Mouse (Mus musculus) erythroblast, adult 5-6 weeks (primary cell): ENCODE data around the gene Thyn1. TPM values are rescaled to one million over a fixed set of nuclear protein-coding genes. Genes with fewer than 3 reads are reported as not detected.

Experiments used
- ATAC-seq: replicated peaks from 2 replicates; pipeline ENCODE4 v1.8.0; 2016; ENCODE audit warnings: moderate number of reproducible peaks, mild to moderate bottlenecking, moderate TSS enrichment, inconsistent platforms; ENCODE audit not compliant: poor library complexity, low FRiP score, severe bottlenecking
- total RNA-seq, 2 experiments: library from RNA; stranded (forward) in 1 of 2; stranded (reverse) in 1 of 2; fragments of 150-400 nt in 1 of 2; fragments of 200-764, 138-1000 nt in 1 of 2; gene quantifications; 2 replicates each; pipeline versions ENCODE4 v1.2.3 to v1.2.4; 2015 to 2017; ENCODE audit warnings: low replicate concordance in 2 of 2

Gene Thyn1
- total RNA-seq, 2 experiments from 2014 or later = 10.8 to 17.5 TPM

DNA sequence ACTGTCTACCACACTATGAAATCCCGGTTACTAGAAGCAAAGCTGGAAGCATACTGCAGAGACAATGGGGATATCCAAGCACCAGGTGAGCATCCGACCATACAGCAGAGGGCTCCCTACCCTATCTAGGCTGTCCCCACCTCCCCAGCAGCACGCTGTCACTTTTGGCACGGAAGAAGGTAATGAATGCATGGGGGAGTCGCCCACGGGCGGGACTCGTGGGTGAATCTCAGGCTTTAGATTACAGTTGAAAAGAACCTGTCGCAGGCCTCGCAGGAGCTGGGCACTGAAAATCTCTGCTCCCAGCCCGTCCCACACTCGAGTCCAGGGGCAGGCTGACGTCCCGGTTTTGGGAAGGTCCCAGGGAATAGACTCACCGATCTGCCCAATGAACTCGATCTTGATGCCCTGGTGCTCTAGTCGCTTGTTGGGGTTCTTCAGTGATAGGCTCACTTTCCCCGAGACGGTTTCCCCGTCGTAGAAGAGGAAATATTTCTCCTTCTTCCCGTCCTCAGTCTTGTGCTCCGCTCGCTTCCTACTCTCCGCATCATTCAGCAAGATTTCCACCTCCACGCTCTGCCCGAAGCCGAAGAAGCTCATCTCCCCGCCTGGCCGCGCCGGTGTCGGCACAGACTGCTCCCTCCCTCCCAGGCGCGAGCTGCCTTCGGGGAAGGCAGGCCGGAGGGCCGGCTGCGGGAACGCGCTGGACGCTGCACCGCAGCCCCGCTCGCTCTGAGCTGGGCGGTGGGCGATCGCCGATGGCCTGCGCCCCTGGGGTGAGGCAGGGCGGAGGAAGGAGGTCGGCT is 29.7 kb downstream of the Thyn1 start:
- peak; percentile 22; the same call in 1 of the 2 replicates for ATAC-seq

DNA sequence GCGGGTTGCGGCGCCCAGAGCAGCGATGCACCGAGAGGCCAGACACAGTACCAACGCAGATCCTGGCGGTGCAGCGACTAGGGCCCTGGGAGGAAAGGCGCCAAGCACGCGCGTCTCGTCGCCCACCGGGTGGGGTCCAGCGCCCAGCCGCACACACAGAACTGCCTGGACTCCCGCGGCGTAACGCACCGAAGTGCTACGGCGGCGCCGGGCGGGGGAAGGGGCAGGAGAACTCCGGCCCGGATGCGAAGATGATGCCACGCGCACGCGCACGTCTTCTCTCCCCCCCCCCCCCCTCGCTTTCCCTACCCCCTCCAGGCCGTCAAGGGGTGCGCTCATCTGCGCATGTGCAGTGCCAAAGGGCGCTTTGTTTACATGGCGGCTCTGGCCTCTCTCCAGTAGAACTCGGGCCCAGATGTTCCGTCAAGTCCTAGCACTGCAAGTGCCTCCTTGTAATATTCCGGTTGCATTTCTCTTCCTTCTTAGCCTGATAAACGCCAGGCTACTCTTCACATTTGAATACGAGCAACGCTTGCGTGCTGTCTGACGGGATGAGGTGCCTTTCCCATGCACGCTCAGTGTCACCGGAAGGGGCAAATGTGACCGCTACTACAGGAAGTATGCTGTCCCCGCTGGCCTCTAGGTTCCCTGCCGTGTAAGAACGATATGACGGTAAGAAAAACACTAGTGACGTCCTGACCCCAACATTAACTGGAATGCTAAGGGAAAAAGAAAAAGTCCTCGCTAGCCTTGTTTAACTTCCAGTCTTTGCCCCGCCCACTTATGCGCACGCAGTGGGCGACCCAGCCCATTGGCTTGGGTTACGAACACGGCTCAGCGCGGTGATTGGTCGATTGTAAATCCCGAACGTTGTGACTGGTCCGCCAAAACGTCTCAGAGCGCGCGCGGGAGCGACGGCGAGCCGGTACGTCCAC is 30.6 kb downstream of the Thyn1 start, which contains the start of the genes Vps26b and Ncapd3:
TSS of gene Vps26b (minus strand) at position 238 of the 935 bp plus-strand sequence.
TSS of gene Ncapd3 (plus strand) at position 348 of the 935 bp plus-strand sequence.
- ATAC-seq = peak; percentile 96

DNA sequence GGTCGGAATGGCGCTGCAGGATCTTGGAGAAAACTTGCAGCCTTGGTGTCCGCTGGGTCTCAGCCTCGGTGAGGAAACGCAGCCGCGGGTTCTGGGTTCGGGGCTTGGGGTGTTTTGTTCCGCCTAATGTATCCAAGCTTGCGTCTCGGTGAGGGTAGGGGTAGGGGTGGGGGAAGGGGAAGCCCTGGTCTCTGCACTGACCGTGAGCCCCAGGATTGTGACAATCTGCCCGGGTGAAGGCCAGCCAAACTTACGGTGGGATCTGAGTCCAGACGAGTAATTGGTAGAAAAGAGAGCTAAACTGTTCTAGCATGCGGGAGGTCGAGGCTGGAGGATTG is 31.2 kb downstream of the Thyn1 start:
- no peak for ATAC-seq

DNA sequence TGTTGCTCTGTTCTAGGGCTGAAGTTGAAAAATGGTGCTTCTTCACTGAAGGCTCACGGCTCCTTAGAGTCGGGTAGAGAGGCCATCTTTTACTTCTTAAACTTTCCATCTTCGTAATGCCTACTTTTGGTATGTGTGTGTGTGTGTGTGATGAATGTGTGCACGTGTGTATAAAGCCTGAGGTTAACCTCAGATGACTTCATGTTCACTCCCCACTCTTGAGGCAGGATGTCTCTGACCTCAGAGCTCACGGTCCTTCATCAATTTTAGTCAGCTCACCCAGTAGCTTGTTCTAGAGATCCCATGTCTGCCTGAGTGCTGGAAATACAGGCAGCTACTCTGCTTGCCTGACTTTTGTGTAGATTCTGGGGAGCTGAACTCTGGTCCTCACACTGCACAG is 44.4 kb downstream of the Thyn1 start:
- ATAC-seq = no peak

DNA sequence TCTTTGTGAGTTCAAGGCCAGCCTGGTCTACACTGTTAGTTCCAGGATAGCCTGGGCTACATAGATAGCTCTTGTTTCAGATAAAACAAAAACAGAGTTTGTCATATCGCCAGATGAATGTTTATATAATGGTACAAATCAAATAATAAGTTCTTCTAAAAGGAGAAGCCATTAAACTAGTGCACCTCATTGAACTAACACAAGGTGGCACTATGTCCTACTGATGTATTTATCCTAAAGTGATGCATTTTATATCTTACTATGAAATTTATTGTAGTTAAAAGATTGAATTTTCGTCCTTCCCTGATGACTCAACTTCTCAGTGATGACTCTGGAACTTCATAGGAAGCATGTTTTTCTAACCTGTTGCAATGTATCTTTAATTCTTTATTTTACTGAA is 50.0 kb downstream of the Thyn1 start:
- ATAC-seq = no peak

Other genes starting within 250 kb of the Thyn1 start
- gene Glb1l2, start 193.2 kb upstream of the Thyn1 start, total RNA-seq (2015; ENCODE audit: low replicate concordance) = not detected in 2 replicates
- gene Glb1l2, start 193.2 kb upstream of the Thyn1 start, total RNA-seq (2017; ENCODE audit: low replicate concordance) = not detected in 2 replicates
- gene Glb1l3, start 138.8 kb upstream of the Thyn1 start, total RNA-seq (2015; ENCODE audit: low replicate concordance) = not detected in 2 replicates
- not detected in 2 replicates for gene Glb1l3, start 138.8 kb upstream of the Thyn1 start, total RNA-seq (2017; ENCODE audit: low replicate concordance)
- not detected in 2 replicates for gene Gm1110, start 76.6 kb upstream of the Thyn1 start, total RNA-seq (2015; ENCODE audit: low replicate concordance)
- 0.60 TPM in 1 of 2 replicates, not detected in the other for gene Gm1110, start 76.6 kb upstream of the Thyn1 start, total RNA-seq (2017; ENCODE audit: low replicate concordance)
- gene Acad8, start 144 bp upstream of the Thyn1 start, total RNA-seq (2015; ENCODE audit: low replicate concordance) = 1.9 and 6.0 TPM in 2 replicates
- 2.2 and 6.1 TPM in 2 replicates for gene Acad8, start 144 bp upstream of the Thyn1 start, total RNA-seq (2017; ENCODE audit: low replicate concordance)
- 21.3 and 21.9 TPM in 2 replicates for gene Vps26b, start 30.4 kb downstream of the Thyn1 start, total RNA-seq (2015; ENCODE audit: low replicate concordance)
- 11.7 and 16.6 TPM in 2 replicates for gene Vps26b, start 30.4 kb downstream of the Thyn1 start, total RNA-seq (2017; ENCODE audit: low replicate concordance)
- 53.9 and 76.9 TPM in 2 replicates for gene Ncapd3, start 30.5 kb downstream of the Thyn1 start, total RNA-seq (2015; ENCODE audit: low replicate concordance)
- gene Ncapd3, start 30.5 kb downstream of the Thyn1 start, total RNA-seq (2017; ENCODE audit: low replicate concordance) = 35.5 and 43.6 TPM in 2 replicates
- gene Jam3, start 155.7 kb downstream of the Thyn1 start, total RNA-seq (2015; ENCODE audit: low replicate concordance) = not detected in 2 replicates
- gene Jam3, start 155.7 kb downstream of the Thyn1 start, total RNA-seq (2017; ENCODE audit: low replicate concordance) = 0.60 TPM in 1 of 2 replicates, not detected in the other